Mouse (Mus musculus) mouse trophoblast stem cell (cell line): ENCODE results near the gene Uggt2.

ENCODE experiments used
- in situ Hi-C, 2 experiments: fragments of 300-500 bp; cut with MseI, MboI; formaldehyde crosslinking; loops; 2 replicates in 1 of 2; 3 replicates in 1 of 2; pipeline ENCODE4 v1.15.1; 2025

Gene Uggt2

GRCm38 (mm10) chr14:119098851-119099569 is at the start of gene Uggt2:
Uggt2 (minus strand) TSS chr14:119099430.
- in situ Hi-C loops: no loop called here

- in situ Hi-C loops: no loop called here
These were observed 40.2 kb upstream of the Uggt2 start for GRCm38 (mm10) chr14:119139381-119139950.

- in situ Hi-C loops: no loop called here
These were observed 39.5 kb upstream of the Uggt2 start for GRCm38 (mm10) chr14:119138786-119139100.

- in situ Hi-C loops: no loop called here
These were observed 38.9 kb upstream of the Uggt2 start, which contains the start of gene Hs6st3 for GRCm38 (mm10) chr14:119137906-119138785. Hs6st3 (plus strand) TSS chr14:119138341.

GRCm38 (mm10) chr14:119137512-119137905 is 38.3 kb upstream of the Uggt2 start:
- in situ Hi-C loops: no loop called here

GRCm38 (mm10) chr14:119127330-119127729 is 28.1 kb upstream of the Uggt2 start:
- in situ Hi-C loops: no loop called here

- in situ Hi-C loops: no loop called here
These were observed 26.6 kb upstream of the Uggt2 start for GRCm38 (mm10) chr14:119125840-119126239.

- in situ Hi-C loops: no loop called here
These were observed 24.8 kb upstream of the Uggt2 start for GRCm38 (mm10) chr14:119124061-119124460.

GRCm38 (mm10) chr14:119123582-119123981 is 24.4 kb upstream of the Uggt2 start:
- in situ Hi-C loops: no loop called here

GRCm38 (mm10) chr14:119112558-119112957 is 13.3 kb upstream of the Uggt2 start:
- in situ Hi-C loops: no loop called here

- in situ Hi-C loops: no loop called here
These were observed 10.6 kb upstream of the Uggt2 start for GRCm38 (mm10) chr14:119109776-119110218.

GRCm38 (mm10) chr14:119108776-119109301 is 9.6 kb upstream of the Uggt2 start:
- in situ Hi-C loops: no loop called here

- in situ Hi-C loops: no loop called here
These were observed 8.4 kb upstream of the Uggt2 start for GRCm38 (mm10) chr14:119107591-119107990.

- in situ Hi-C loops: no loop called here
These were observed 301 bp upstream of the Uggt2 start for GRCm38 (mm10) chr14:119099570-119099891.

GRCm38 (mm10) chr14:119061811-119062210 is 37.4 kb downstream of the Uggt2 start:
- in situ Hi-C loops: no loop called here

- in situ Hi-C loops: no loop called here
These were observed 38.5 kb downstream of the Uggt2 start for GRCm38 (mm10) chr14:119060682-119061081.

- in situ Hi-C loops: loop anchor here in 1 of 2 experiments (10.0 kb wide), 1 partner anchor 988 kb away; the partner anchor contains the start of gene Oxgr1
These were observed 42.2 kb downstream of the Uggt2 start for GRCm38 (mm10) chr14:119057014-119057413.

- in situ Hi-C loops: loop anchor here in 1 of 2 experiments (10.0 kb wide), 1 partner anchor 992 kb away; the partner anchor contains the start of gene Oxgr1
These were observed 46.3 kb downstream of the Uggt2 start for GRCm38 (mm10) chr14:119052969-119053368.

GRCm38 (mm10) chr14:119052361-119052760 is 46.9 kb downstream of the Uggt2 start:
- in situ Hi-C loops: loop anchor here in 1 of 2 experiments (10.0 kb wide), 1 partner anchor 992 kb away; the partner anchor contains the start of gene Oxgr1

GRCm38 (mm10) chr14:119043765-119044164 is 55.5 kb downstream of the Uggt2 start:
- in situ Hi-C loops: no loop called here

- in situ Hi-C loops: no loop called here
These were observed 59.0 kb downstream of the Uggt2 start for GRCm38 (mm10) chr14:119040253-119040652.

GRCm38 (mm10) chr14:119037755-119038154 is 61.5 kb downstream of the Uggt2 start:
- in situ Hi-C loops: no loop called here
